Mouse (Mus musculus) midbrain, embryonic 12.5 days (tissue): ENCODE measurements around the gene Zfp472. TPM values are rescaled to one million over a fixed set of nuclear protein-coding genes. Genes with fewer than 3 reads are reported as not detected.
A peak's percentile ranks its signal among the peaks of the same experiment; 100 is the strongest.

Experiments
- ATAC-seq: fragments of 200-750 bp; cut with Nextera tagmentation; 2 replicates; pipeline ENCODE4 v1.8.0; 2017; ENCODE audit warnings: low read depth, moderate TSS enrichment, moderate library complexity; ENCODE audit not compliant: low FRiP score
- H3K27ac ChIP-seq: fragments of 300-500 bp; sonication (generic); replicated peaks from 2 replicates; pipeline ENCODE4 v1.5.1; 2016; ENCODE audit warnings: mild to moderate bottlenecking
- H3K27me3 ChIP-seq: fragments of 300-500 bp; sonication (generic); 2 replicates; pipeline ENCODE4 v1.6.1; 2016; ENCODE audit warnings: mild to moderate bottlenecking
- H3K36me3 ChIP-seq: fragments of 300-500 bp; sonication (generic); 2 replicates; pipeline ENCODE4 v1.6.1; 2016
- H3K4me1 ChIP-seq: fragments of 300-500 bp; sonication (generic); 2 replicates; pipeline ENCODE4 v1.6.1; 2016
- H3K4me2 ChIP-seq: fragments of 300-500 bp; sonication (generic); replicated peaks from 2 replicates; pipeline ENCODE4 v1.6.1; 2016; ENCODE audit warnings: mild to moderate bottlenecking, moderate library complexity
- H3K4me3 ChIP-seq: fragments of 300-500 bp; sonication (generic); 2 replicates; pipeline ENCODE4 v1.5.1; 2016; ENCODE audit warnings: mild to moderate bottlenecking
- H3K9ac ChIP-seq: fragments of 300-500 bp; sonication (generic); replicated peaks from 2 replicates; pipeline ENCODE4 v1.6.1; 2016; ENCODE audit warnings: mild to moderate bottlenecking, moderate library complexity
- H3K9me3 ChIP-seq: fragments of 300-500 bp; sonication (generic); 2 replicates; pipeline ENCODE4 v1.6.1; 2016; ENCODE audit warnings: mild to moderate bottlenecking
- WGBS: fragments of 180-500 bp; shearing (Covaris S2); methylation state at CpG from one replicate; pipeline ENCODE4 v1.1.7; 2016; 5-methylcytosine and 5-hydroxymethylcytosine counted together
- polyA plus RNA-seq: library from polyadenylated mRNA; unstranded; fragments of >200 nt; fragmentation: Nextera tagmentation; extraction: Ambion mirVana; gene quantifications from 2 replicates; pipeline ENCODE4 v1.2.1, GENCODE M21; 2016

The Zfp472 gene
- 10.8 and 11.1 TPM in 2 replicates for polyA plus RNA-seq

DNA sequence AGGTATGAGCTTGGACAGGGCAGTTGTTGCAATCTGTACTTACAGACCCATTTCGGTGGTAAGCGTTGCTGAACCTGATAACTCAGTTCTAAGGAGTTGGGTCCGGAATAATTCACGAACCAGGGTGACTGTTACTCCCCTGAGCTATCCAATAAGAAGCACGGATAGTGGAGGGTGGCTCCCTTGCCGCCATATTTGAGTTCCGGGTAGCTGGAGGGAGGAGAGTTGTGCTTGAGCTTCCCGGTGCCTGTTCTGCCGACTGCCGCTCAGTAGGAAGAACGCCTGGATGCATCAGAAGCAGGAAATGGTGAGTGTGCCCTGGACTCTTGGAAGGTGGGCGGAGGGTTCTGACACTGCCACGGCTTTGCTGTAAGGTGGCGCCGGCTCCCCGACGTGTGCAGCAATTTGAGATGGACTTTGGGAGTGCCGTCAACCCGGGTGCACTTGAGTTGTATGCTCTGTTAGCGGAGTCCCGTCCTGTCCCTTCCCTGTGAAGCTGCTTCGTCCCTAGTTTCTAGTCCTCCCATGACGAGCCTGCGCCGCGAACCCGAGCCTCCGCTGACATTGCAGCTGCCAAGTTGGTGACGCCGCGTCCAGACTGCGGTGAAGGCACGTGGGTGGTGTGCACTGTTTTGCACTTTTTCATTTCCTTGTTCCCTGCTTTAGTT is at the start of gene Zfp472:
Gene Zfp472 (plus strand): TSS at position 192 of the 668 bp plus-strand sequence.
- Histone ChIP-seq H3K27ac (peak within 1 kb of the TSS; percentile 80), H3K9ac (peak within 1 kb of the TSS; percentile 72), H3K4me2 (peak within 1 kb of the TSS; percentile 84), H3K36me3 (no peaks in the 10 kb centered on the region), H3K4me1 (peaks cover 21% of the 10 kb centered on the region), H3K27me3 (no peaks in the 10 kb centered on the region), H3K9me3 (no peaks in the 10 kb centered on the region), H3K4me3 (peak within 1 kb of the TSS; percentile 86)
- under 1% methylated on average over 33 of the region's 33 CpGs for WGBS
- peak; percentile 99 for ATAC-seq

- H3K27me3 ChIP-seq = peaks cover 22% of the 10 kb centered on the region
- no peaks in the 10 kb centered on the region for H3K9me3 ChIP-seq
- H3K4me2 ChIP-seq = no peak overlapping the region
- 83% methylated on average over 1 of the region's 1 CpGs for WGBS
- H3K27ac ChIP-seq = no peak overlapping the region
- no peak overlapping the region for H3K9ac ChIP-seq
- H3K36me3 ChIP-seq = no peaks in the 10 kb centered on the region
- ATAC-seq = no peak
- H3K4me1 ChIP-seq = no peaks in the 10 kb centered on the region
- H3K4me3 ChIP-seq = no peak overlapping the region
Observed at GRCm38 (mm10) chr17:32916075-32916474, 49.5 kb upstream of the Zfp472 start.

DNA sequence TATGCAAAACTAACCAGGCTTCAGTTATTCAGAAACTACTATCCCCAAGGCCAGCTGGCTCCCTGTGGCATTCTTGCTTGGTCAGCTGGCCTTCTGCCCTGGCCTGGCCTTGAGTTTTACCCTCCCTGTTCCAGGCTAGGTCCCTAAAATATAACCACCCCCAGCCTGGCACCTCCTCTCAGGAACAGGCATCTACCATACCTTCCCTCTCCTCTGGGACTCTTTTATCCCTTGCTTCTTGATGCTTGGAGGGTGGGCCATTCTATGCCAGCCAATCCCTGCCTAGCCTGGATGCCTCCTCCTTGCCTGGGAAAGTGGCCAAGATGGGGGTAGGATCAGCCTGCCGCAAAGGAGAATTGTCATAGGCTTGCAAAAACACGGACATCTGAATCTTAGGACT is 48.5 kb upstream of the Zfp472 start, which contains the start of gene Cyp4f14:
Gene Cyp4f14 (minus strand): TSS at position 212 of the 400 bp plus-strand sequence.
- WGBS = 84% methylated on average over 2 of the region's 2 CpGs
- H3K27me3 ChIP-seq = peaks cover 22% of the 10 kb centered on the region
- H3K9me3 ChIP-seq = no peaks in the 10 kb centered on the region; the same call in 1 of the 2 replicates
- no peak within 1 kb of the TSS for H3K27ac ChIP-seq
- no peak within 1 kb of the TSS for H3K4me3 ChIP-seq
- H3K4me2 ChIP-seq = no peak within 1 kb of the TSS
- H3K36me3 ChIP-seq = no peaks in the 10 kb centered on the region
- H3K9ac ChIP-seq = no peak within 1 kb of the TSS
- no peak for ATAC-seq
- H3K4me1 ChIP-seq = no peaks in the 10 kb centered on the region

- Histone ChIP-seq H3K27me3 (peaks cover 22% of the 10 kb centered on the region), H3K9me3 (no peaks in the 10 kb centered on the region; the same call in 1 of the 2 replicates), H3K4me3 (no peak overlapping the region), H3K9ac (no peak overlapping the region), H3K4me1 (no peaks in the 10 kb centered on the region), H3K27ac (no peak overlapping the region), H3K4me2 (no peak overlapping the region), H3K36me3 (no peaks in the 10 kb centered on the region)
- WGBS = 80% methylated on average over 2 of the region's 2 CpGs
- ATAC-seq = no peak
Observed at GRCm38 (mm10) chr17:32919123-32919522, 46.5 kb upstream of the Zfp472 start.

- H3K4me1 ChIP-seq = 0 out of 2 replicates have a peak, but pooled peaks cover 5% of the 10 kb centered on the region
- no peak for ATAC-seq
- H3K9me3 ChIP-seq = no peaks in the 10 kb centered on the region; the same call in 1 of the 2 replicates
- H3K27me3 ChIP-seq = peaks cover 22% of the 10 kb centered on the region
- no peak overlapping the region for H3K27ac ChIP-seq
- H3K9ac ChIP-seq = no peak overlapping the region
- 92% methylated on average over 1 of the region's 1 CpGs for WGBS
- no peaks in the 10 kb centered on the region for H3K36me3 ChIP-seq
- H3K4me3 ChIP-seq = no peak overlapping the region
- H3K4me2 ChIP-seq = no peak overlapping the region
Observed at GRCm38 (mm10) chr17:32923681-32924080, 41.9 kb upstream of the Zfp472 start.

DNA sequence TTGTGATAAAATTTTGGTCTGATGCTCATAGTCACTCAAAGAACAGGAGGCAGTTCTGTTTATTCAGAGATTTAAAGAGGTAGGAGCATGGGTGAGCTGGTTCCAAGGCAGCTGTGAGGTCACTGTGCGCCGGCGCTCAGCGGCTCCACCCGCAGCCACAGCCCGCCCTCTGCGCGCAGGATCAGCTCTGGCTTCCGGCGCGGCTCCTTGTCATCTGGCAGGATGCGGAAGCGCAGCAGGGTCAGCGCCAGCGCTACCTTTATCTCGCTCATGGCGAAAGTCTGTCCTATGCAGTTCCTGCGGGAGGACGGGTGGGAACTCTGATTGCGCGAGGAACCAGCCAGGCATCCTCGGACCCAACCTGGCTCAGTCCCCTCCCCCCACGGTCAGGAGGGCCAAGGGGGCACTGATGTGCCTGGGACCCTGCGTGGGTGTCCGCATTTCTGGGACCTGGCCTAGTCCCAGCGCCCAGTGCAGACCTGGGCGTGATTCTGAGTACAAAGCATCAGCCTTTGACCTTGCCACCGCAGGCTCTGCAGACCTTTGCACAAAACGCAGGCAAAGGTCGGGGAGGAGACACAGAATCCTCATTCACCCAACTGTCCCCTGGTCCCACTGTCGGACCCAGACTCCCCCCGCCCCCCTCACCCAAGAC is 40.8 kb upstream of the Zfp472 start:
- Histone ChIP-seq H3K36me3 (no peaks in the 10 kb centered on the region), H3K4me1 (0 out of 2 replicates have a peak, but pooled peaks cover 5% of the 10 kb centered on the region), H3K4me2 (peak overlapping the region; percentile 62), H3K9me3 (no peaks in the 10 kb centered on the region; the same call in 1 of the 2 replicates), H3K27me3 (peaks cover 24% of the 10 kb centered on the region), H3K9ac (peak overlapping the region; percentile 61), H3K27ac (peak overlapping the region; percentile 21; the same call in 1 of the 2 replicates), H3K4me3 (peak overlapping the region; percentile 47)
- peak; percentile 93 for ATAC-seq
- WGBS = 18% methylated on average over 32 of the region's 32 CpGs

DNA sequence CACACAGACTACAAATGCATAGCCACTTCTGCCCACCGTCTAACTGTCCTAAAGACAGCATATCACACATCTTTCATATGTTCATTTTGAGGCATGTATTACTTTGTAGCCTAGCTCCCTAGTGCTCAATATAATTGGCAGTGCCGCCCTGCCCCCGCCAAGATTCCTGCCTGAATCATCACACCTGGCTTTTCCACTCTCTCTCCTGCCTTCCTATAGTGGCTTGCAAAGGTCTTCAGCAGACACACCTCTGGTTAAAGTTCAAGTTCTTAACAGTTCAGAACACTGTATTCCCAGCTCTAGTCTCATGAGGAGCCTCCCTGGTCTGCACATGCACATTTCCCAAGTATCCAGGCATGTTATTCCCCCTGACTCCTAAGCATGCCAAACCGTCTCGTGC is 37.8 kb upstream of the Zfp472 start:
- no peak overlapping the region for H3K9ac ChIP-seq

DNA sequence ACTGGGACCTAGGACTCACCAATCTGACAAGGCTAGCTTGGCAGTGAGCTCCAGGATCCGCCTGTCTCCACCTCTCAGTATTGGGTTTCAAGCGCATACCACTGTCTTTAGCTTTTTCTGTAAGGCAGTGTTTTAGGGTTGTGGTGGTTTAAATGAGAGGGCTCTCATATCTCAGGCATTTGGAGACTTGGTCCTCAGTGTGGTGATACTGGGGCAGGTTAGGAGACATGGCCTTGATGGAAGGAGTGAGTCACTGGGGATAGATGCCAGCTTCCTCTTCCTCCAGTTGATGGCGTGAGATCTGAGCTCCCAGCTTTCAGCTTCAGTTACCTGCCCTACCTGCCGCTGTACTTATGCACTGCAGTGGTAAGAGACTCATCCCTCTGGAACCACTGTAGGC is 25.8 kb upstream of the Zfp472 start:
- Histone ChIP-seq H3K4me3 (no peak overlapping the region), H3K4me2 (no peak overlapping the region), H3K36me3 (no peaks in the 10 kb centered on the region), H3K27me3 (no peaks in the 10 kb centered on the region; the same call in 1 of the 2 replicates), H3K4me1 (no peaks in the 10 kb centered on the region), H3K9me3 (no peaks in the 10 kb centered on the region), H3K27ac (no peak overlapping the region), H3K9ac (no peak overlapping the region)
- ATAC-seq = no peak
- 76% methylated on average over 4 of the region's 4 CpGs for WGBS

More for the DNA sequence above, 37.8 kb upstream of the Zfp472 start:
- Histone ChIP-seq H3K27ac (no peak overlapping the region), H3K4me1 (0 out of 2 replicates have a peak, but pooled peaks cover 5% of the 10 kb centered on the region), H3K4me3 (no peak overlapping the region), H3K9me3 (no peaks in the 10 kb centered on the region), H3K4me2 (no peak overlapping the region), H3K36me3 (no peaks in the 10 kb centered on the region), H3K27me3 (peaks cover 27% of the 10 kb centered on the region)
- 82% methylated on average over 5 of the region's 5 CpGs for WGBS
- no peak for ATAC-seq

DNA sequence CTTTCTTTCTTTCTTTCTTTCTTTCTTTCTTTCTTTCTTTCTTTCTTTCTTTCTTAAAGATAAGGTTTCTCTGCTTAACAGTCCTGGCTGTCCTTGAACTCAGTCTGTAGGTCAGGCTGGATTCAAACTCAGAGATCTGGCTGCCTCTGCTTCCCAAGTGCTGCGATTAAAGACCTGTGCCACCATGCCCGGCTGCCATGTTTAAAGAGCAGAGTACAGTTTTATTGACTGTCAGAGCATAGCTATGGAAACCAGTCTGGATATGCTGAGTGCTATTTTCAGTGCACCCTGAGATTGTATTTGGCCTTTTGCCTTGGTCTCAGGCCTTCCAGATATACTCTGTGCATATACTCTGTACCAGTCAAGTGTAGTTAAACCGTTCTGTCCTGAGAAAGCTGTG is 22.0 kb upstream of the Zfp472 start:
- Histone ChIP-seq H3K9me3 (no peaks in the 10 kb centered on the region), H3K4me3 (no peak overlapping the region), H3K4me2 (no peak overlapping the region), H3K9ac (no peak overlapping the region), H3K27ac (no peak overlapping the region), H3K27me3 (no peaks in the 10 kb centered on the region; the same call in 1 of the 2 replicates), H3K36me3 (no peaks in the 10 kb centered on the region), H3K4me1 (no peaks in the 10 kb centered on the region)
- no peak for ATAC-seq
- WGBS = 90% methylated on average over 3 of the region's 3 CpGs

GRCm38 (mm10) chr17:32944402-32945035 is 21.1 kb upstream of the Zfp472 start:
- H3K4me2 ChIP-seq = no peak overlapping the region
- H3K27ac ChIP-seq = no peak overlapping the region
- no peaks in the 10 kb centered on the region for H3K9me3 ChIP-seq
- H3K4me1 ChIP-seq = no peaks in the 10 kb centered on the region
- 75% methylated on average over 3 of the region's 3 CpGs for WGBS
- no peak for ATAC-seq
- H3K27me3 ChIP-seq = no peaks in the 10 kb centered on the region; the same call in 1 of the 2 replicates
- no peaks in the 10 kb centered on the region for H3K36me3 ChIP-seq
- no peak overlapping the region for H3K9ac ChIP-seq
- H3K4me3 ChIP-seq = no peak overlapping the region

GRCm38 (mm10) chr17:32946716-32947115 is 18.9 kb upstream of the Zfp472 start:
- Histone ChIP-seq H3K36me3 (no peaks in the 10 kb centered on the region), H3K27ac (no peak overlapping the region), H3K4me3 (peak overlapping the region; percentile 33), H3K9ac (no peak overlapping the region), H3K27me3 (no peaks in the 10 kb centered on the region; the same call in 1 of the 2 replicates), H3K4me2 (peak overlapping the region; percentile 39), H3K4me1 (no peaks in the 10 kb centered on the region), H3K9me3 (no peaks in the 10 kb centered on the region)
- ATAC-seq = no peak
- WGBS = 72% methylated on average over 9 of the region's 9 CpGs
